Mouse (Mus musculus): ENCODE data around the gene Mrps16. TPM values are rescaled to one million over a fixed set of nuclear protein-coding genes. Genes with fewer than 3 reads are reported as not detected.

Gene Mrps16
- polyA plus RNA-seq, 1 experiment, result 2.8 TPM

GRCm38 (mm10) chr14:20340149-20340548, 53.3 kb downstream of the Mrps16 start:
- Histone ChIP-seq H3K4me1 (ENCODE audit: control insufficient read depth) (peaks cover 12% of the 10 kb centered on the region), H3K4me3 (replicated peaks) (peak overlapping the region; percentile 47), H3K36me3 (ENCODE audit: control insufficient read depth) (peaks cover 73% of the 10 kb centered on the region), H3K9me3 (ENCODE audit: control insufficient read depth, low read length) (no peaks in the 10 kb centered on the region), H3K27me3 (ENCODE audit: control insufficient read depth) (no peaks in the 10 kb centered on the region)
- TF ChIP-seq GATA1 (IDR thresholded peaks at IDR 0.05; ENCODE audit: low read length) (no peak), TAL1 (IDR thresholded peaks at IDR 0.05; ENCODE audit: low read length) (no peak)

- Histone ChIP-seq H3K4me3 (replicated peaks) (no peak overlapping the region), H3K36me3 (ENCODE audit: control insufficient read depth) (peaks cover 72% of the 10 kb centered on the region), H3K27me3 (ENCODE audit: control insufficient read depth) (no peaks in the 10 kb centered on the region), H3K4me1 (ENCODE audit: control insufficient read depth) (peaks cover 10% of the 10 kb centered on the region), H3K9me3 (ENCODE audit: control insufficient read depth, low read length) (no peaks in the 10 kb centered on the region)
- TF ChIP-seq TAL1 (IDR thresholded peaks at IDR 0.05; ENCODE audit: low read length) (no peak), GATA1 (IDR thresholded peaks at IDR 0.05; ENCODE audit: low read length) (no peak)
These were observed 54.0 kb downstream of the Mrps16 start for GRCm38 (mm10) chr14:20339415-20339814.

Other genes with a start within 250 kb of the Mrps16 start
- 1.6 and 1.9 TPM in 2 replicates for gene Kcnk5, start 211.8 kb downstream of the Mrps16 start, polyA plus RNA-seq (2012)
- gene Kcnk16, start 124.4 kb downstream of the Mrps16 start, polyA plus RNA-seq (2012), result 0.03 and 0.05 TPM in 2 replicates
- gene Nudt13, start 98.9 kb downstream of the Mrps16 start, polyA plus RNA-seq (2012), result 0.10 and 0.13 TPM in 2 replicates
- 1.2 and 2.3 TPM in 2 replicates for gene Ecd, start 45.5 kb downstream of the Mrps16 start, polyA plus RNA-seq (2012)
- gene Fam149b, start 45.5 kb downstream of the Mrps16 start, polyA plus RNA-seq (2012), result 1.1 TPM in 2 replicates
- gene Dnajc9, start 4.7 kb downstream of the Mrps16 start, polyA plus RNA-seq (2012), result 24.7 and 28.2 TPM in 2 replicates
- not detected in 2 replicates for gene Cfap70, start 58.6 kb upstream of the Mrps16 start, polyA plus RNA-seq (2012)
- 6.2 and 7.4 TPM in 2 replicates for gene Anxa7, start 86.5 kb upstream of the Mrps16 start, polyA plus RNA-seq (2012)
- gene Mss51, start 103.3 kb upstream of the Mrps16 start, polyA plus RNA-seq (2012), result 0.05 and 0.07 TPM in 2 replicates
- 0.27 and 0.46 TPM in 2 replicates for gene Ppp3cb, start 152.9 kb upstream of the Mrps16 start, polyA plus RNA-seq (2012)
- 0.04 and 0.05 TPM in 2 replicates for gene Usp54, start 247.4 kb upstream of the Mrps16 start, polyA plus RNA-seq (2012)